Mouse (Mus musculus) testis, adult 2 months (tissue): ENCODE measurements around the gene Map2k4.

Experiments used
- CTCF ChIP-seq: fragments of 200-500 bp; IDR thresholded peaks from 2 replicates; pipeline ENCODE4 v1.5.1; 2012; ENCODE audit warnings: low read depth, mild to moderate bottlenecking, inconsistent platforms, low read length, moderate library complexity; ENCODE audit not compliant: control insufficient read depth, insufficient read depth, insufficient replicate concordance
- POLR2A ChIP-seq: fragments of 200-500 bp; IDR thresholded peaks from 2 replicates; pipeline ENCODE4 v1.6.1; 2012; ENCODE audit warnings: low read depth, mild to moderate bottlenecking, inconsistent platforms, low read length, moderate library complexity; ENCODE audit not compliant: control insufficient read depth

DNA sequence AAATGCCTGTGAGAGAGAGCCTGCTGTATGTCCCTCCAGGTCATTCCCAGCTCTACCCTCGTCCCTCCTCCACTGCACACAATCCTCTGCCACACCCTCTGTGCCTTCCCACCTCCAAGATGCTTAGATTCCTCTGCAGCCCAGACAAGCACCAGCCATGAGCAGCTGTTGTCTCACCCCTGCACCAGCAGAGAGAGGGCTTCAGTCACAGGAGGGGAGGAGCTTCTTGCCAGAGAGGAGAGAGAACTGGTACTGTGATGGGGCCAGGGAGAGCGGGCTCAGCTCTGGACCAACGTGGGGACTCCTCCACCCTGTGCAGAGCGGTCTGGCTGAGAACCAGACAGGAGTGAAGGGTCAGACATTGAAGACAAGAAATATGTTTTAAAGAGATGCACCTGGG lies 143.6 kb downstream of the Map2k4 start:
- TF ChIP-seq POLR2A (no peak), CTCF (no peak)
